Mouse (Mus musculus): Measurements from ENCODE around the gene Stx16. TPM values are rescaled to one million over a fixed set of nuclear protein-coding genes. Genes with fewer than 3 reads are reported as not detected.

Stx16 gene
- polyA plus RNA-seq, 1 experiment from 2014 or later, result 11.2 TPM

DNA sequence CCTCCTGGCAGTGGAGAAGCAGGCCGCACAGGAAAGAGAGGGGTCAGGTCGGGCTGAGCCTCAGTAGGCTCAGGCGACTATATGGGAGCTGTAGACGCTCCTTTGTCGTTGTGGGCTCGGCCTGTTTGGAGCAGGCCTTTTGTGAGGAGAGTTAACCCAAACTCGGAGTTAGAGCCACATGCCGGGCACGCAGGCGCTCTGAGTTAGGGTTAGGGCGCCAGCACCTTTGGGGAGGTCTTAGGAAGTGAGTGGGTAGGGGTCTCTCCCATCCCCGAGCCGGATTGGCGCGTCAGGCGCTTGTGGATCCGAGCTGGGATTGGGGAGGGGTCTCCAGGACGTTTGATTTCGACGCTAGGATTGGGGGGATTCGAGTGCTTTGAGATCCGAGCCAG is 321 bp downstream of the Stx16 start:
- peak overlapping the region; percentile 91 for H3K4me3 ChIP-seq
- no peaks in the 10 kb centered on the region for H3K36me3 ChIP-seq
- H3K4me1 ChIP-seq (replicated peaks), result peaks cover 27% of the 10 kb centered on the region
- WGBS, result under 1% methylated on average over 22 of the region's 22 CpGs
- H3K9me3 ChIP-seq (replicated peaks), result no peaks in the 10 kb centered on the region
- H3K9ac ChIP-seq, result peak overlapping the region; percentile 93
- H3K27me3 ChIP-seq (replicated peaks), result no peaks in the 10 kb centered on the region
- no peak; the same call in 1 of the 2 replicates for ATAC-seq (ENCODE audit: insufficient number of reproducible peaks, low FRiP score)
- peak overlapping the region; percentile 96 for H3K27ac ChIP-seq (ENCODE audit: poor library complexity, severe bottlenecking)
- peak overlapping the region; percentile 99 for H3K4me2 ChIP-seq

DNA sequence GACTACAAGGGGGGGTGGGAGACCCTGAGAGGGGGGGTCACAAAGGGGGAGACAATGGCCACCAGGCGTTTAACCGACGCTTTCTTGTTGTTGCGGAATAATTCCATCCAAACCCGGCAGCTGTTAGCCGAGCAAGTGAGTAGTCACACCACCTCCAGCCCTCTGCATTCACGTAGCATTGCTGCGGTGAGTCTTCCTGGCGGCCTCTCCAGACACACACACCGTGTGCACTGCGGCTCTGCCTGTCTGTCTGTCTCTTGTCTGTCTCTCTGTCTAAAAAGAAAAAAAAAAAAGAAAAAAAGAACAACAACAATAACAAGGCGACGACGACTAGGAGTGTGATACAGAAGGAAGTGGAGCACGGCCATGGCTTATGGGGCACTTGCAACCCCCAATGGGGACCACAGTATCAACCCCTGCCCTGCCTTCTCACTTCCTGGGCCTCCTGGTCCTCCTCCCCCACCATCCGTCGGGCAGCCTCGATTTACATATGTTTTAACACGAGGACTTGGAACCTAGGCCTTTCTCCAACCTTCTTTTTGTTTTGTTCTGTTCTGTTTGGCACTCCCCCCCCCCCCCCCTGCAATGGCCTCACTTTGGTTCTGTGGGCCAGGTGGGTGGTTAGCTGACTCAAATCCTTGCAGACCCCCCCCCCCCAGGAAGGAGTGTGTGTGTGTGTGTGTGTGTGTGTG is 1.0 kb downstream of the Stx16 start:
- no peak for ATAC-seq (ENCODE audit: insufficient number of reproducible peaks, low FRiP score)
- Histone ChIP-seq H3K4me2 (peak overlapping the region; percentile 99), H3K9ac (peak overlapping the region; percentile 93), H3K4me3 (peak overlapping the region; percentile 91), H3K9me3 (replicated peaks) (no peaks in the 10 kb centered on the region), H3K27me3 (replicated peaks) (no peaks in the 10 kb centered on the region), H3K4me1 (replicated peaks) (peaks cover 27% of the 10 kb centered on the region), H3K27ac (ENCODE audit: poor library complexity, severe bottlenecking) (peak overlapping the region; percentile 96), H3K36me3 (no peaks in the 10 kb centered on the region)
- WGBS, result under 1% methylated on average over 19 of the region's 19 CpGs

- Histone ChIP-seq H3K4me1 (replicated peaks) (peaks cover 27% of the 10 kb centered on the region), H3K27me3 (replicated peaks) (no peaks in the 10 kb centered on the region), H3K27ac (ENCODE audit: poor library complexity, severe bottlenecking) (no peak overlapping the region), H3K9me3 (replicated peaks) (no peaks in the 10 kb centered on the region), H3K9ac (peak overlapping the region; percentile 93), H3K4me2 (peak overlapping the region; percentile 99), H3K4me3 (peak overlapping the region; percentile 91), H3K36me3 (no peaks in the 10 kb centered on the region)
- 20% methylated on average over 11 of the region's 11 CpGs for WGBS
- ATAC-seq (ENCODE audit: insufficient number of reproducible peaks, low FRiP score), result no peak
Observed at GRCm38 (mm10) chr2:174077776-174078338, 1.7 kb downstream of the Stx16 start.

GRCm38 (mm10) chr2:174081833-174082232 is 5.7 kb downstream of the Stx16 start:
- no peak overlapping the region for H3K27ac ChIP-seq (ENCODE audit: poor library complexity, severe bottlenecking)
- no peak for ATAC-seq (ENCODE audit: insufficient number of reproducible peaks, low FRiP score)
- H3K4me1 ChIP-seq (replicated peaks), result peaks cover 19% of the 10 kb centered on the region
- no peak overlapping the region for H3K9ac ChIP-seq
- no peak overlapping the region for H3K4me3 ChIP-seq
- no peaks in the 10 kb centered on the region for H3K27me3 ChIP-seq (replicated peaks)
- peaks cover 3% of the 10 kb centered on the region; the same call in 1 of the 2 replicates for H3K36me3 ChIP-seq
- H3K4me2 ChIP-seq, result no peak overlapping the region
- WGBS, result 86% methylated on average over 5 of the region's 5 CpGs
- H3K9me3 ChIP-seq (replicated peaks), result no peaks in the 10 kb centered on the region

DNA sequence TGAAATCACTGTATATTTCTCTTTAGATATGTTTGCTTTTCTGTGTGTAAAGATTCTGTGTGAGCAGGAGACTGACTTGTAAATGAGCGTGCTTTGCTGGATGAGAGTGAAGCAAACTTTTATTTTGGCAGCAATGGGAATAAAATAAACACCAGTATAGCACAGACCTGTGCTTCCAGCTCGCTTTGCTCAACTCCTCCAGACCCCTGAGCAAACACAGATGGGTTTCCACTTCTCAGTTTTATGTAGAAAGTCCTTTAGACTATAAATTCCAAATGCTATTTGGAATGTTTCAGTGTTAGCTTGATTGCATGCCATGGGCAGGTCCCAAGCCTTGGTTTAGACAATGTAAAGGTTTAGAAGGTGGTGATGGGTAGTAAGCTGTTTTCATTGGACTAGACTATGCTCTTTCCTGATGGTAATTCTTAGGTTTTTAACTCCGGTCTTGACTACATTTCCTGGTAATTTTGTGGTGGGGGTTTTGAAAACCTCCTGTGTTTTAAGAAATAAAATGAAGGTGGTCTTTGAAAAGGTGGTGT is 6.3 kb downstream of the Stx16 start:
- no peak overlapping the region for H3K4me2 ChIP-seq

DNA sequence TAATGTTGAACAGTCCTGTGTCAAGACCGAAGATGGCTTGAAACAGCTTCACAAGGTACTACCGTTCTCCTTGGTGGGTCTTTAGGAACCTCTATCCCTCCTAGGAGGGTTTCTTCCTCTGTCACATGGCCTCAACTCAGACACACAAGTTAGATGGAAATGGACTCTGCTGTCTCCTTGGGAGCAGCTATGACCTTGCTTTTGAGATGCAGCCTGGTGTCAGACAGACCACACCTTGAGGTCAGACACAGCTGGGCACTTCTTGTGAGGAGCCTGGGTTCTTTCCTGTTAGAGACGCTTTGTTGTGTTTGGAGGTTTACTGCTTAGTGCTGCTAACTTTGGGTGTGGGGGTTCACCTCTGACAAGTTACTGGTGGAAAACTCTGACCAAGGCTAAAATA is 19.0 kb downstream of the Stx16 start:
- ATAC-seq (ENCODE audit: insufficient number of reproducible peaks, low FRiP score), result no peak
- Histone ChIP-seq H3K9ac (no peak overlapping the region), H3K27me3 (replicated peaks) (no peaks in the 10 kb centered on the region), H3K9me3 (replicated peaks) (no peaks in the 10 kb centered on the region), H3K4me1 (replicated peaks) (no peaks in the 10 kb centered on the region), H3K36me3 (peaks cover 71% of the 10 kb centered on the region), H3K4me3 (no peak overlapping the region), H3K4me2 (no peak overlapping the region), H3K27ac (ENCODE audit: poor library complexity, severe bottlenecking) (no peak overlapping the region)
- 94% methylated on average over 3 of the region's 3 CpGs for WGBS

More for the DNA sequence above, 6.3 kb downstream of the Stx16 start:
- ATAC-seq (ENCODE audit: insufficient number of reproducible peaks, low FRiP score), result no peak
- 80% methylated on average over 3 of the region's 3 CpGs for WGBS
- Histone ChIP-seq H3K4me3 (no peak overlapping the region), H3K4me1 (replicated peaks) (peaks cover 17% of the 10 kb centered on the region), H3K9ac (no peak overlapping the region), H3K36me3 (peaks cover 3% of the 10 kb centered on the region; the same call in 1 of the 2 replicates), H3K9me3 (replicated peaks) (no peaks in the 10 kb centered on the region), H3K27me3 (replicated peaks) (no peaks in the 10 kb centered on the region), H3K27ac (ENCODE audit: poor library complexity, severe bottlenecking) (no peak overlapping the region)

DNA sequence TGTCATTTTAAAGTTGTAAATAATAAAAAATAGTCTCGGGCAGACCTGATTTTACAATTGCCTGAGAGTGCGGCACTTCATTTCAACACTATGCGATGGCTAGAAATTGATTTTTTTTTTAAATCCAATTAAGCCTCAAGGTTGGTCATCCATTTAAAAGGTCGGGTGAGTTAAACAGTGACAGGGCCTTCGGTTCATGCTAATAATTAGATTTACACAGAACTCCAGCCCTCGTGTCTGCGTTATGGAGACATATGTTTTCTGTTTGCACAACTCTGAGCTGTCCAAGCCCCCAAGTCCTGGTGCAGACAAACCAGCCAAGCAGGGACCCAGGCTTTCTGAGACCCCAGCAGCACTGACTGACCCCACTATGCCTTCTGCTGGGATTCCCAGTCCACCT is 26.3 kb downstream of the Stx16 start:
- no peaks in the 10 kb centered on the region for H3K4me1 ChIP-seq (replicated peaks)
- H3K4me2 ChIP-seq, result no peak overlapping the region
- H3K9me3 ChIP-seq (replicated peaks), result no peaks in the 10 kb centered on the region
- H3K27me3 ChIP-seq (replicated peaks), result no peaks in the 10 kb centered on the region
- H3K36me3 ChIP-seq, result peaks cover 20% of the 10 kb centered on the region
- H3K9ac ChIP-seq, result no peak overlapping the region
- no peak overlapping the region for H3K4me3 ChIP-seq
- H3K27ac ChIP-seq (ENCODE audit: poor library complexity, severe bottlenecking), result no peak overlapping the region
- no peak for ATAC-seq (ENCODE audit: insufficient number of reproducible peaks, low FRiP score)
- whole genome bisulfite sequencing, result 90% methylated on average over 7 of the region's 7 CpGs

DNA sequence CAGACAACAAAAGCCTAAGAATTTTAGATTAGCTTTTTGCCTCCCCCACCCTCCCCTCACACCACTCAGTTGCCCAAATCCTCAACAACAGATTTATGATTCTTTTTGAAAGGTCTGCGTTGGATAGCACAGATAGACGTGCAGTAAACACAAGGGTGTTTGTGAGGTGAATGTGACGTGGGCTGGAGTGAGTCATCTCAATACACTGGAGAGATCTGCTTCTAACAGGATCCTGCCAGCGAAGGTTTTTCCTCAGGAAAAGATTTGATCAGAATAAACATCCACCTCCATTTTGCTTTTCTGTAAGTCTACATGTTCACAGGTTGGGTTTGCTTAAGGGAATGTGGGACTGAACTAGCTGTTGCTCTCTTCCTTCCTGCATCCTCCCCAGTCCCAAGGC is 27.4 kb downstream of the Stx16 start:
- Histone ChIP-seq H3K4me3 (no peak overlapping the region), H3K4me1 (replicated peaks) (no peaks in the 10 kb centered on the region), H3K36me3 (peaks cover 9% of the 10 kb centered on the region), H3K27ac (ENCODE audit: poor library complexity, severe bottlenecking) (no peak overlapping the region), H3K27me3 (replicated peaks) (no peaks in the 10 kb centered on the region), H3K9ac (no peak overlapping the region), H3K4me2 (no peak overlapping the region), H3K9me3 (replicated peaks) (no peaks in the 10 kb centered on the region)
- ATAC-seq (ENCODE audit: insufficient number of reproducible peaks, low FRiP score), result no peak
- 68% methylated on average over 4 of the region's 4 CpGs for WGBS

- no peaks in the 10 kb centered on the region for H3K27me3 ChIP-seq (replicated peaks)
- H3K4me3 ChIP-seq, result no peak overlapping the region
- no peak overlapping the region for H3K4me2 ChIP-seq
- no peak overlapping the region for H3K9ac ChIP-seq
- no peaks in the 10 kb centered on the region for H3K9me3 ChIP-seq (replicated peaks)
- H3K36me3 ChIP-seq, result peaks cover 9% of the 10 kb centered on the region; the same call in 1 of the 2 replicates
- 79% methylated on average over 3 of the region's 3 CpGs for WGBS
- H3K27ac ChIP-seq (ENCODE audit: poor library complexity, severe bottlenecking), result no peak overlapping the region
- no peak for ATAC-seq (ENCODE audit: insufficient number of reproducible peaks, low FRiP score)
- peaks cover 20% of the 10 kb centered on the region for H3K4me1 ChIP-seq (replicated peaks)
Observed at GRCm38 (mm10) chr2:174107375-174107774, 31.3 kb downstream of the Stx16 start.

DNA sequence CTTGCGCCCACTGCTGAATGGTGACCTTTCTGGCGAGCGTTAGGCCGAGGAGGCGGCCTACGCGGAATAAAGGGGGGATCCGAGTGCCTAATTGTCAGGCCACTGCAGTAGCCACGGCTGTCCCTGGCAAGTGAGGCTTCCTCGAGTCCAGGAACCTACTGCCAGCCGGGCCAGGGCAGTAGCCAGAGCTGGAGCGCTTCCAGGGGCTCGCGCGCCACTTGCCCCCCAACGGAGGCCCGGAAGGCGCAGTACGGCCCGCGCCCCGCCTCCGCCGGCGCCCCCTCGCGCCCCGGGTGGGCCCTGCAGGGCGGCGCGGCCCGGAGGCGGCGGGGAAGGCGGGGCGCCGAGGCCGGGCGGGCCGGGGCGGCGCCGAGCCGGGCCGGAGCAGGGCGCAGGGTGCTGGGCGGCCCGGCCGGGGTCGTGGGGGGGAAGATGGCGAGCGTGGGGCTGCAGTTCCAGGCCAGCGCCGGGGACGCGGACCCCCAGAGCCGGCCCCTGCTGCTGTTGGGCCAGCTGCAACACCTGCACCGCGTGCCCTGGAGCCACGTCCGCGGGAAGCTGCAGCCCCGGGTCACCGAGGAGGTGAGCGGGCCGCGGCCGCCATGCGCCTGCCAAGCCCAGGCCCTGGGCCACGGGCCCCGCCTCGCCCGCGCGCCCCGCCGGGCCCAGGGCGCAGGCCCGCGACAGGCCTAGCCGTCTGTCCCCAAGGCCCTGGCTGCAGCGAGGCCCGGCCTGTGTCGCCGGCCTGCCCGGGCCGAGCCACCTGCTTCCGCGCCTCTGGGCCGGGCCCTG is 34.1 kb downstream of the Stx16 start, which contains the start of gene Npepl1:
Gene Npepl1, plus strand, starts transcription at position 359 of the 792 bp plus-strand sequence.
- 2% methylated on average over 78 of the region's 90 CpGs for WGBS
- Histone ChIP-seq H3K27ac (ENCODE audit: poor library complexity, severe bottlenecking) (peak within 1 kb of the TSS; percentile 37), H3K36me3 (peaks cover 27% of the 10 kb centered on the region), H3K4me1 (replicated peaks) (peaks cover 29% of the 10 kb centered on the region), H3K4me2 (peak within 1 kb of the TSS; percentile 84), H3K9me3 (replicated peaks) (no peaks in the 10 kb centered on the region), H3K9ac (peak within 1 kb of the TSS; percentile 89), H3K4me3 (peak within 1 kb of the TSS; percentile 70), H3K27me3 (replicated peaks) (no peaks in the 10 kb centered on the region)
- ATAC-seq (ENCODE audit: insufficient number of reproducible peaks, low FRiP score), result peak; percentile 89

Measured in heart, embryonic 12.5 days (tissue).